Mouse (Mus musculus) retina, adult 2 months (tissue): ENCODE results near the gene Olfr1509.
"Not testable (repeated sequence)": the region's sequence is repeated elsewhere in the genome, so short reads cannot be mapped to it uniquely, and the experiment has no call there.

Experiments used
- DNase-seq: peaks from one replicate; pipeline ENCODE4 v3.0.0-alpha.2; 2012; ENCODE audit warnings: low read depth, low spot score

Olfr1509 gene

DNA sequence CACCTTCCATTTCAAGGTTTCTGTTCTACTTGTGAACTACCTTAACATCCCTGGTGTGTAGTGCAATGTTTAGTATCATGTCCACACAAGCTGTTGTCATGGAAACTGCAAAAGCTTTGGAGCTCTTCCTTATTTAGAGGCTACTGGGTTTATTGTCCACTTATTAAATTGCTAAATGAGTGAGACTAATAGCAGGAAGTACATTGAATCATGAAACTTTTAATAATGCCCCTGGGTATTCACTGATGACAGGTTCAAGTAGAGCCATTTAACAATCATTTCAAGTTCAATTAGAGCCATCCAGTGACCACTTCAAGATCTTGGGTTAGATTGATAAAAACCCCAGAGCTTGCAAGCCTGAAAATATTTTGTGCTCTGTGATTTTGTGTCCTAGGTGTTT lies at the start of gene Olfr1509:
Gene Olfr1509 (plus strand): TSS at position 301 of the 400 bp plus-strand sequence.
- no peak for DNase-seq

DNA sequence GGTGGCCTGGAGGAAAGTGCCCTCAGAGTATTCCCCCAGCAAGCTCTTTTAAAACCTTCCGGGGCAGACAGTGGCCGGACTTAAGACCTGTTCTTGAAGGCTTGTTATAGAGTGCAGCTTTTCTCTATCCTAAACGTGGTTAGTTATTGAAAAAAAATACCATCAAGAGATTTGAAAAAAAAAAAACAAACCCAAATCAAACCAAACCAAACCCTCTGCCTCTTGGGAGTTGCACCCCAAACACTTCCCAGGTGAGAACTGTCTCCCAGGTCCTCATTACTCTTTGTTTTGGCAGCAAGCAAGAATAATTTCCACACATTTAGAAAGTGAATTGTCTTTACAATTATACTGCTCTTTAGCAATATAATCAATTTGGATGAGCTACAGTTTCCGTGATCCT lies 45.5 kb upstream of the Olfr1509 start, which contains the start of gene Olfr1511:
Gene Olfr1511 (minus strand): TSS at position 101 of the 400 bp plus-strand sequence.
- no peak for DNase-seq

DNA sequence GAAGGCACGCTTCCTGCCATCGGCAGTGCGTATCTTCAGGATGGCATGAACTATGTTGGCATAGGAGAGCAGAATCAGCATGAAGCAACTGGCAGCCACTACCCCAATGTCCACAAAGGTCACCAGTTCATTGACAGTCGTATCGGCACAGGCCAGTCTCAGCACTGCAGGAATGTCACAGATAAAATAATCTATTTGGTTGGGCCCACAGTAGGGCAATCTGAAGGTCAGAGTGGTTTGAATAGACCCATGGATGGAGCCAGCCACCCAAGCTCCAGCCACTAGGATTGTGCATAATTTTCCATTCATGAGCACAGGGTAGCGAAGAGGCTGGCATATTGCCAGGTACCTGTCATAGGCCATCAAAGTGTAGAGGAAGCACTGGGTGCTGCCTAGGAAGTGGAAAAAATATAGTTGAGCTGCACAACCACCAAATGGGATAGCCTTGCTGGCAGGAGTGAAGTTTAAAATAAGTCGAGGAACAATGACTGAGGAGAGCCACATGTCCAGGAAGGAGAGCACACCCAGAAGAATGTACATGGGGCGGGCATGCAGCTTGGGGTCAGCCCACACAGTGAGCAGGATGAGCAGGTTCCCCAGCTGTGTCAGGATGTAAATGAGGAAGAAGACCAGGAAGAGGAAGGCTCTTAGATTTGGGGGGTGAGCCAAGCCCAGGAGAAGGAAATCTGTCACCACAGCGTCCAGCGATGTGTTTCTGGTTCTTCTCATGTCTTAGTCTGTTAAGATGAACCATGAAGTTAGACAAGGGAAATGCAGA lies 32.5 kb upstream of the Olfr1509 start:
- not testable (repeated sequence) for DNase-seq

GRCm38 (mm10) chr14:52414273-52414672 lies 28.5 kb upstream of the Olfr1509 start, which contains the start of gene Olfr1510:
Gene Olfr1510 (minus strand): TSS chr14:52414373.
- no peak for DNase-seq

DNA sequence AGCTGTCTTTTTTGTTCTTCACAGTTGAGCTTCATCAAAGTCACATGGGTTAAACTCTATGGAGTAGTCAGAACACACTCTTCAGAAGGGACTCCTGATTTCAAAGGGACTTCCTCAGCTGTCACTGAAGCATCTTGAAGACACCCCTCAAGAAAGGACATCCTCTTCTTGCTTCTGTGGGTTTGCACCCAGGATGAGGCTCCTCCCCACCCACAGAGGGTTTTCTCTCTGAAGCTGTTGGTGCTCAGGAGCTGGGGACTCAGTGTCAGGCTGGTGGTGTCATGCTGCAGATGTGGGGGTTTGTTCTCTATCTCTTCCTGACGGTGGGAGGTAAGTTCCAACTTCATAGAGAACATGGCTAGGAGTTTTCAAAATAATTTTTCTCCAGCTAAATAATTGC lies 15.1 kb upstream of the Olfr1509 start:
- DNase-seq: no peak

DNA sequence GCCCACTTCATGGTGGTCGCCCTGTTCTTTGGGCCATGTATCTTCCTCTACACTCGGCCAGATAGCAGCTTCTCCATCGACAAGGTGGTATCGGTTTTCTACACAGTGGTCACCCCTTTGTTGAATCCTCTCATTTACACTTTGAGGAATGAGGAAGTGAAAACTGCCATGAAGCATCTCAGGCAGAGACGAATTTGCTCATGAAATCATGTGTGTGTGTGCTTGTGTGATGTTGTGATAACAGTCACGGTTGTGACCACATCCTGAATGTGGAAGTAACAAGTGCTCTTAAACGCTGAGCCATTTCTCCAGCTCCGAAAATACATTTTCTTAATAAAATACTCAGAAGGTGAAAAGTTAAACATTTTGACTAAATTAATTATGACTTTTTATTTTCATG lies 8.3 kb downstream of the Olfr1509 start:
- DNase-seq: no peak

DNA sequence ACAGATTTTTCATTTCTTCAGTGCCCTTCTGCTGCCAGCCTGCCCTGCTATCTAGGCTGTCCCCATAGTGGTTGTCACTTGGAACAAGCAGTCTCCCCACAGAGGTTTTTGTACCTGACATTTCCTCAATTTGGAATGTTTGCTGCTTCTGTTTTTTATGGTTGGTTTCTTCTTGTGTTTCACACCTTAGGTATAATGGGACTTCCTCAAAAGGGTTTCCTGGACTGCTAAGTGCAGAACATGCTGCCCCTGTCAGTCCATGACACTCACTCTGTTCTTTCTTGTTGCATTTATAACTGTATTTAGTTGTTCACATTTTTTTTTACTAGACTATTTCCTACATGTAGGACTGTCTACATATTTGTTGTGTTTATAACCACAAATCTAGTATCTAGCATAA lies 19.1 kb downstream of the Olfr1509 start:
- DNase-seq: no peak

GRCm38 (mm10) chr14:52465738-52466137 lies 22.9 kb downstream of the Olfr1509 start:
- no peak for DNase-seq

DNA sequence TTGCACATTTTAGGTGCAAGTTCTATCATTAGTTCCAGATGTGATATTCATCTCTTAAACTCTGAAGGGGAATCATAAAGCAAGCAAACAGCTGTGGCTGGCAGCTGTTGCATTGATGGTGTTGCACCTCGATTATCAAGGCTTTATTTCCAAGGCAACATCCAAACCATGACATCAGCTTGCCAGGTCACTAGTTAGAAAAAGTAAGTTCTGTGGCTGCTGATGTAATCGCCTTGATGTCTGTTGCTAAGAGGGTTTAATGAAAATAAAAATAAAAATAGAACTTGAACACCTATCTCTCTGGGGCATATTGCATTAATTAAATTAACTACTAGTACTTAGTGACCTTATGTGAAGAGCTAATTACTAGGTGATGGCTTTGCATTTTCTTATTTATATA lies 24.6 kb downstream of the Olfr1509 start, which contains the start of gene Olfr1508:
Gene Olfr1508 (minus strand): TSS at position 101 of the 400 bp plus-strand sequence.
- DNase-seq: no peak

- DNase-seq: no peak
Observed at GRCm38 (mm10) chr14:52495516-52495915, 52.7 kb downstream of the Olfr1509 start, which contains the start of gene Olfr1507. Gene Olfr1507 (minus strand): TSS chr14:52495749.
